Mouse (Mus musculus): ENCODE data around the gene Shisa5. TPM values are rescaled to one million over a fixed set of nuclear protein-coding genes. Genes with fewer than 3 reads are reported as not detected.

Shisa5 gene
- polyA plus RNA-seq, 1 experiment from 2014 or later: 311 TPM

GRCm38 (mm10) chr9:109095137-109095982 lies 57.0 kb downstream of the Shisa5 start, which contains the start of gene Plxnb1:
Plxnb1 (plus strand) TSS chr9:109095389.
- peak; percentile 67 for ATAC-seq
- no peaks in the 10 kb centered on the region for H3K27me3 ChIP-seq (replicated peaks; ENCODE audit: control insufficient read depth, insufficient read depth, low read length)
- H3K36me3 ChIP-seq (ENCODE audit: control insufficient read depth, insufficient read depth): peaks cover 9% of the 10 kb centered on the region
- peak within 1 kb of the TSS; percentile 75 for H3K9ac ChIP-seq (ENCODE audit: low read depth, low read length)
- no peaks in the 10 kb centered on the region for H3K9me3 ChIP-seq (ENCODE audit: control insufficient read depth)
- WGBS: under 1% methylated on average over 89 of the region's 102 CpGs
- H3K4me3 ChIP-seq (ENCODE audit: low read depth, low read length): peak within 1 kb of the TSS; percentile 75
- TF ChIP-seq CTCF (IDR thresholded peaks at IDR 0.05; ENCODE audit: low read depth): no peak
- peak within 1 kb of the TSS; percentile 77 for H3K27ac ChIP-seq (ENCODE audit: low read depth, low read length)
- peaks cover 6% of the 10 kb centered on the region; the same call in 1 of the 2 replicates for H3K4me1 ChIP-seq (replicated peaks; ENCODE audit: control insufficient read depth, insufficient read depth, low read length)
- H3K4me2 ChIP-seq (replicated peaks; ENCODE audit: low read depth): peak within 1 kb of the TSS; percentile 98

- Histone ChIP-seq H3K4me2 (replicated peaks; ENCODE audit: low read depth) (peak overlapping the region; percentile 98), H3K36me3 (ENCODE audit: control insufficient read depth, insufficient read depth) (peaks cover 11% of the 10 kb centered on the region), H3K9me3 (ENCODE audit: control insufficient read depth) (no peaks in the 10 kb centered on the region), H3K4me3 (ENCODE audit: low read depth, low read length) (peak overlapping the region; percentile 75), H3K27ac (ENCODE audit: low read depth, low read length) (no peak overlapping the region), H3K9ac (ENCODE audit: low read depth, low read length) (0 out of 2 replicates have a peak overlapping the region, but pooled peaks have one; percentile 17), H3K4me1 (replicated peaks; ENCODE audit: control insufficient read depth, insufficient read depth, low read length) (peaks cover 6% of the 10 kb centered on the region; the same call in 1 of the 2 replicates), H3K27me3 (replicated peaks; ENCODE audit: control insufficient read depth, insufficient read depth, low read length) (no peaks in the 10 kb centered on the region)
- no peak for ATAC-seq
- WGBS: 39% methylated on average over 9 of the region's 9 CpGs
- no peak for TF ChIP-seq CTCF (IDR thresholded peaks at IDR 0.05; ENCODE audit: low read depth)
These were observed 57.9 kb downstream of the Shisa5 start for GRCm38 (mm10) chr9:109096251-109096661.

- H3K27ac ChIP-seq (ENCODE audit: low read depth, low read length): no peak overlapping the region
- peaks cover 5% of the 10 kb centered on the region for H3K36me3 ChIP-seq (ENCODE audit: control insufficient read depth, insufficient read depth)
- H3K27me3 ChIP-seq (replicated peaks; ENCODE audit: control insufficient read depth, insufficient read depth, low read length): no peaks in the 10 kb centered on the region
- H3K4me3 ChIP-seq (ENCODE audit: low read depth, low read length): no peak overlapping the region
- H3K4me1 ChIP-seq (replicated peaks; ENCODE audit: control insufficient read depth, insufficient read depth, low read length): peaks cover 6% of the 10 kb centered on the region; the same call in 1 of the 2 replicates
- no peak for ATAC-seq
- TF ChIP-seq CTCF (IDR thresholded peaks at IDR 0.05; ENCODE audit: low read depth): no peak
- 43% methylated on average over 6 of the region's 6 CpGs for WGBS
- H3K9me3 ChIP-seq (ENCODE audit: control insufficient read depth): no peaks in the 10 kb centered on the region
- H3K4me2 ChIP-seq (replicated peaks; ENCODE audit: low read depth): peak overlapping the region; percentile 98
- no peak overlapping the region for H3K9ac ChIP-seq (ENCODE audit: low read depth, low read length)
These were observed 58.5 kb downstream of the Shisa5 start for GRCm38 (mm10) chr9:109096856-109097255.

- no peak for ATAC-seq
- no peaks in the 10 kb centered on the region for H3K27me3 ChIP-seq (replicated peaks; ENCODE audit: control insufficient read depth, insufficient read depth, low read length)
- no peak for TF ChIP-seq CTCF (IDR thresholded peaks at IDR 0.05; ENCODE audit: low read depth)
- peaks cover 3% of the 10 kb centered on the region; the same call in 1 of the 2 replicates for H3K36me3 ChIP-seq (ENCODE audit: control insufficient read depth, insufficient read depth)
- no peaks in the 10 kb centered on the region for H3K9me3 ChIP-seq (ENCODE audit: control insufficient read depth)
- H3K4me3 ChIP-seq (ENCODE audit: low read depth, low read length): no peak overlapping the region
- WGBS: 40% methylated on average over 6 of the region's 6 CpGs
- peaks cover 6% of the 10 kb centered on the region; the same call in 1 of the 2 replicates for H3K4me1 ChIP-seq (replicated peaks; ENCODE audit: control insufficient read depth, insufficient read depth, low read length)
- H3K27ac ChIP-seq (ENCODE audit: low read depth, low read length): no peak overlapping the region; the same call in 1 of the 2 replicates
- H3K4me2 ChIP-seq (replicated peaks; ENCODE audit: low read depth): 0 out of 2 replicates have a peak overlapping the region, but pooled peaks have one; percentile 98
- no peak overlapping the region for H3K9ac ChIP-seq (ENCODE audit: low read depth, low read length)
These were observed 58.9 kb downstream of the Shisa5 start for GRCm38 (mm10) chr9:109097291-109097690.

- no peak for TF ChIP-seq CTCF (IDR thresholded peaks at IDR 0.05; ENCODE audit: low read depth)
- H3K4me1 ChIP-seq (replicated peaks; ENCODE audit: control insufficient read depth, insufficient read depth, low read length): peaks cover 6% of the 10 kb centered on the region; the same call in 1 of the 2 replicates
- WGBS: 59% methylated on average over 5 of the region's 5 CpGs
- no peaks in the 10 kb centered on the region for H3K9me3 ChIP-seq (ENCODE audit: control insufficient read depth)
- no peak overlapping the region for H3K4me3 ChIP-seq (ENCODE audit: low read depth, low read length)
- no peaks in the 10 kb centered on the region for H3K27me3 ChIP-seq (replicated peaks; ENCODE audit: control insufficient read depth, insufficient read depth, low read length)
- ATAC-seq: no peak
- H3K4me2 ChIP-seq (replicated peaks; ENCODE audit: low read depth): 0 out of 2 replicates have a peak overlapping the region, but pooled peaks have one; percentile 9
- H3K36me3 ChIP-seq (ENCODE audit: control insufficient read depth, insufficient read depth): peaks cover 3% of the 10 kb centered on the region; the same call in 1 of the 2 replicates
- H3K9ac ChIP-seq (ENCODE audit: low read depth, low read length): no peak overlapping the region
- H3K27ac ChIP-seq (ENCODE audit: low read depth, low read length): no peak overlapping the region
These were observed 59.5 kb downstream of the Shisa5 start for GRCm38 (mm10) chr9:109097831-109098230.

GRCm38 (mm10) chr9:109098366-109098765 lies 60.0 kb downstream of the Shisa5 start:
- no peaks in the 10 kb centered on the region for H3K9me3 ChIP-seq (ENCODE audit: control insufficient read depth)
- H3K27me3 ChIP-seq (replicated peaks; ENCODE audit: control insufficient read depth, insufficient read depth, low read length): no peaks in the 10 kb centered on the region
- peaks cover 6% of the 10 kb centered on the region; the same call in 1 of the 2 replicates for H3K4me1 ChIP-seq (replicated peaks; ENCODE audit: control insufficient read depth, insufficient read depth, low read length)
- H3K4me2 ChIP-seq (replicated peaks; ENCODE audit: low read depth): no peak overlapping the region
- TF ChIP-seq CTCF (IDR thresholded peaks at IDR 0.05; ENCODE audit: low read depth): no peak
- H3K9ac ChIP-seq (ENCODE audit: low read depth, low read length): no peak overlapping the region
- no peak overlapping the region for H3K27ac ChIP-seq (ENCODE audit: low read depth, low read length)
- WGBS: 80% methylated on average over 8 of the region's 8 CpGs
- H3K36me3 ChIP-seq (ENCODE audit: control insufficient read depth, insufficient read depth): peaks cover 3% of the 10 kb centered on the region; the same call in 1 of the 2 replicates
- no peak for ATAC-seq
- H3K4me3 ChIP-seq (ENCODE audit: low read depth, low read length): no peak overlapping the region

Data from intestine, postnatal 0 days (tissue).